Mouse (Mus musculus) liver, postnatal 0 days (tissue): Measurements from ENCODE around the gene Spock1.

Source experiments
- CTCF ChIP-seq: sonication (generic); IDR thresholded peaks from 2 replicates; pipeline ENCODE4 v1.5.1; 2016; ENCODE audit warnings: antibody characterized with exemption, low read depth
- EP300 ChIP-seq: IDR thresholded peaks from 2 replicates; pipeline ENCODE4 v1.6.1; 2016; ENCODE audit warnings: antibody characterized with exemption, low read depth, mild to moderate bottlenecking

GRCm38 (mm10) chr13:57672762-57673161 is 235.4 kb downstream of the Spock1 start:
- TF ChIP-seq EP300 (no peak), CTCF (no peak)
